Mouse (Mus musculus) c-Kit-positive CD71-positive TER-119-positive erythroid progenitor cells, embryonic 14.5 days (primary cell): ENCODE measurements around the gene Cd59b.

Experiments
- DNase-seq: peaks from one replicate; pipeline ENCODE4 v3.0.0-alpha.2; 2013; ENCODE audit warnings: low spot score

The Cd59b gene

DNA sequence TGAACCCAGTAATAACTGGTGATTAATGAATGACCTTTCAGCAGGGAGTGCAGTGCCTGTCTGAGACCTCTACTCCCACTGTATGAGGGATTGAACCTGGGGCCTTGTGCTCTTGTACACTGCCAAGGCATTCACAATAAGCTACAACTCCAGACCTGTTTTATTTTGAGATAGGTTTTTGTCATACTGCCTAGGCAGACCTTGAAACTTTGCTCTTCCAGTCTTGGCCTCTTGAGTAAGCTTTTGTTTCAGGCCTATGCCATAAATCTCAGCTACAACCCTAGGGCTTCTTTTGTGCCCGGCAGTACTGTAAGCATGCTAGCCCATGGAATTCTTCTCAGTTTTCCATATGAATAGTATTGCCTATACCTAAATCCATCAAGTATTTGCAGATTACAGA is 49.4 kb downstream of the Cd59b start:
- DNase-seq, result no peak

DNA sequence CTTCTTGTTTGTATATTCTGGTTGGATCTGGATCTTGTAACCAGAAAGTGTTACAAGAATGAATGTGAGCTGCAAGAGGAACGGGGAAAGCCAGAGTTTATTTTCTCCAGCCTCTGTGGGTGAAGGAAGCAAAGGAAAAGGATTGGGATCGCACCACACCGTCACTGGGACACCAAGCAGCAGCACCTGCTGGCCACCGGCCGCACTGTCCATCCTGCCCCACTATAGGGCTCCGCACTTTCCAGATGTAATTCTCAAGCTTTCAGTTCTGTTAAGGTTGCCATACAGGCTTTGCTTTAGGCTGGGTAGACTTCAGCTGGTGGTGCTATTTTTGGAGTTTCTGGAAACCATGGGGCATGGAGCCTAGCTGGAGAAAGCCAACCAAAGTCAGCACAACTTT is 50.7 kb downstream of the Cd59b start:
- no peak for DNase-seq

DNA sequence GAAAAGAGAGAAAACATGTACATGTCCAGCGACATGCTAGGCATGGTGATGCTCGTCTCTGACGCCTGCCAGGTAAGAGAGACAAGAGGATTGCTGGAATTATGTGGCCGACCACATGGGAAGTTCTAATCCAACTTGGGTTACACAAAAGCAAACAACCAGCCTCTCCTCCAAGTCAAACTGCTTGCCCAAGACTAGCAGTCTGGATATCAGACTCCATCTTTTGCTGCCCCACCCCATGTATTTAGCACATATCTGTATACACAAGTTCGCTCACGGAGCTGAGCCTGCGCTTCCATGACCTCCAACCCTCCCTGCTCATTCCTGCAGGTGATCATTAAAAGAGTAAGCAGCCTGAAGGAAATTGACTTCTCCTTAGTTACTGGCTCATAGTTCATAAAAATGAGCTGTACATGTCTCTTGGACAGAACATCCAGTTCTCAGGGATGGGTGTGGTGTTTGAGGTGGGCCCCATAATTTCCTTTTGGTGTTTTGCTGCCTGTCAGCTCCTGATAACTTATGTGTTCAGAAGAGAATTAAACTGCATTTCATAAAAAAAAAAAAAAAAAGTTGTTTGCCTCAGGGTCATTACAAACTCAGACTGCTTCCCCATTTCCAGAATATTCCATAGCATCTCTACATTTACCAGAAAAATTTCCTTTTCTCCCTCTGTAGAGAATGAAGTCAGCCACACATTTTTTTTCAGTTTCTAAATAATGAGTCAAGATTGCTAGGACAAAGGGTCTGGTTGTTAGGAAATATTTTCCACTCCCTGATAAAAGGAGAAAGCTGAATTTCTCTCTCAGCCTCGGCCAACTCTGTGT is 52.2 kb downstream of the Cd59b start:
- peak; percentile 92 for DNase-seq

DNA sequence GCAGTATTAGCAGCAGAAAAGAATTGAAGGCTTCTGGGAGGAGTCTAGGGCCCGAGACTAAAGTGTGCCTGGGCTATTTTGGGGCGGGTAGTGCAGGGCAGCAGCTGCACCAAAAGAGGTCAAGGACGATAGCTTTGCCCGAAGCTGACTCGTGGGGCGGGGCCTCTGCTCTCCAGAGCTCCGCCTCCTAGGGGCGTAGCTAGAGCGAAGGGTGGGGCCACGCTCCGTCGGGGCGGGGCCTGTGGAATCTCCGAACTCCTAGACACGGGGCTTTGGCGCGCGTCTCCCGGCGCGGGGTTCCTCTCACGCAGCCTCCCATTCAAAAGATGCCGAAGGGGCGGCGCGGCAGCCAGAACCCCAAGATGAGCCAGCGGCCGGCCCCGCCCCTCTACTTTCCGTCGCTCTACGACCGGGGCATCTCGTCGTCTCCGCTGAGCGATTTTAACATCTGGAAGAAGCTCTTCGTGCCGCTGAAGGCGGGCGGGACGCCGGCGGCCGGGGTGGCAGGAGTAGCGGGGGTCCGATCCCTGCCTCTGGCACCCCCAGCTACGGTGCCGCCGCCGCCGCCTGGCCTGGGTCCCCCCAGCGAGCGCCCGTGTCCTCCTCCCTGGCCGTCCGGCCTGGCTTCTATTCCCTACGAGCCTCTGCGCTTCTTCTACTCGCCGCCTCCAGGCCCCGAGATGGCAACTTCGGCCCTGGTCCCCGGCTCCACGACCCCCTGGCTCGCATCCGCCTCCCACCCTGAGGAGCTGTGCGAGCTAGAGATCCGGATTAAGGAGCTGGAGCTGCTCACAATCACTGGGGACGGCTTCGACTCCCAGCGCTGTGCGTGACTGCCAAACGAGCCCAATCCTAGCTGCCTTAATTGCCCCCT is 53.1 kb downstream of the Cd59b start, which contains the start of gene A930018P22Rik:
Gene A930018P22Rik (plus strand): TSS at position 265 of the 874 bp plus-strand sequence.
- peak; percentile 99 for DNase-seq

DNA sequence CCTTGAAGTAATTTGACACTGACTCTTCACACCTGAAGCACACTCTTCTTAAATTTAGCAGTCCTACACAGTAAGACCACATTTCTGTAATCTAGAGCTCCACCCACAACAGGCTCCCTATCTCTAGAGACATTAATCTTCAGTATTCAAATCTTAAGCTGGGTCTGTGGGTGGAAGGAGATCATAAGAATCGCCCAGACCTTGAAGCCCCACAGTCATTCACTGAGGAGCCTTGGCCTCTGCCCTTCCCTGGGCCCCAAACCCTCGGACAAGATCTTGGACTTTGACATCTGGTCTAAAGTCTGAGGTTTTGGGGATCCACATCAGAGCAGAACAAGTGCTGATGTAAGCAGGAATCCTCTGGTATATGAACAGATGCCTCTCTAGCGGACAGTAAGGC is 53.9 kb downstream of the Cd59b start:
- peak; percentile 64 for DNase-seq

DNA sequence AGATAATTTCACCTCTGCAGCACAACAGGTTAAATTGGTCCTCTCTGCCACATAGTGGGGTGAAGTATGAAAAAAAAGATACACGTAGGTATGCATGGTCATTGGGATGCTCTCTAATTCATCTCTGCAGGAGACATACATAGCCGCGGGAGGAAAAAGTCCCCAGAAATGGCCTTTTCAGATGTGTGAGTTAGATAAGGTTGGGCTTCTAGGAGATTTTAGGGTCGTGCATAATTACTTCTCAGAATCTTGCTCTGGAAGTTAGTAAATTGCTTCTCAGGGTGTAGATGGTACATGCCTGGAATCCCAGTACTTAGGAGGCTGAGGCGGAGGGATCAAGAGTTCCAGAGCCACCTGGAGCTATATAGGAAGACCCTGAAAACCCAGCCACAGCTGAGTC is 54.4 kb downstream of the Cd59b start:
- DNase-seq, result peak; percentile 68

DNA sequence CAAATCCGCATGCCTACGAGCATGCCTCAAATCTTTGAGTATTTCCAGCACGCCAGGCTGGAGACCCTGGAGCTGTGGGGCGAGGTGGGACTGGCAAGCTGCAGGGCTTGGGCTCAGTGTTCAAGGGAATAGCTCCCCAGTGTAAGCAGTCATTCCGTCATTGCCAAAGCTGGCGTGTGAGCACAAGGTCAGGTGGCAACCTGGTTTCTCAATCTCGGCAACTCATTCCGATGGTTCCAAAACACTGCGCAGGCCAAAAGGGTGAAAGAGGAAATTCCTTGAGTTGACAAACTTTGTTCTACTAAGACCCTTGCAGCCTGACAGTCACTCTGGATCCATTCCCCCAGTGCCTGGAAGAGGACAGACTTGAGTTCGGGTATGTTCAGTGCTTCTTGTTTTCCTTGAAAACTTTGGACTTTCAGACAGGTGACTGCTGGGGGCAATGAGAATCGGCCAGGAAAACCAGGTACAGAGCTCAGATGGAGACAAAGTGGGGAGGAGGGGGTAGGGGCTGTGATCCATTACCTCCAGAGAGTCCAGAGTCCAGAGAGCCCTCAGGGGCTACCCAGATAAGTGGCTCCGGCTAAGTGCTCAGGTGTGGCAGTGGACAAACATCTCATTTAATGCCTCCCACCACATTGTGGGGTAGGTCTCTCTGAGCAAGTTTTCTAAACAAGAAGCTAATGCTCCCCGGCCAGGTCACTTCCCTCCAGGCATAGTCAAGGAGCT is 59.3 kb downstream of the Cd59b start:
- no peak for DNase-seq

DNA sequence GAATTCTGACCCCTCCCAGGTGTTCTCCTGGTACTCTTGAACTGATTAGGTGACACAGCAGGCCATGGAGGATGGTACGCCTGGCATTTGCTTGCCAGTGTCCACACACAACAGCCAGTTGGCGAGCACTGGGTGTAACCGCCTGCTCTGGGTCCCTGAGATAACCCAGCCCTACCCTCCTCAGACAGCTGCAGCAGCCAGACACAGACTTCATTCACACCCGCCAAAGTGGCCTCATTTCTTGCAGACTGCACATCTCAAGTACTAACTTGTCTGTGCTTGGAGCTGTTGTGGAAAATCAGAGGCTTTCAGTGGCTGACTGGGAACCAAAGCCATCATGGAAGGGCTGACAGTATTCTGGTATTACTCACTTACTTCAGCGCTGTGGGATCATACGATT is 60.5 kb downstream of the Cd59b start:
- peak; percentile 82 for DNase-seq

DNA sequence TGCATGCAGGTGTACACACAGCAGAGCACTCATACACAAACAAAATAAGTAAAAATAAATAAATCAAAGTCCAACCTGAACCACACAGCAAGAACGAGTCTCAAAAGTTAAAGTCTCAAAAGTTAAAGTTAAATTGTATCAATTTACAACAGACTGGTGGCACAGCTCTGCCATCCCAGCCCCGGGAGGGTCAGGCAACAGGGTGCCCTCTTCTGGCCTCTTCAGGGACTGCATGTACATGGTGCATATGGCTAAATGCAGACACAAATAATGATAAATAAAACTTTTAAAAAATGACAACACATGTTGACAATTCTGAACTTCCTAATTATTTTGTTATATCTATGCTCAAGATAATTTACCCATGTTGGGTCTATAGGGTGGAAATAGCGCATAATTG is 61.3 kb downstream of the Cd59b start:
- DNase-seq, result peak; percentile 48

DNA sequence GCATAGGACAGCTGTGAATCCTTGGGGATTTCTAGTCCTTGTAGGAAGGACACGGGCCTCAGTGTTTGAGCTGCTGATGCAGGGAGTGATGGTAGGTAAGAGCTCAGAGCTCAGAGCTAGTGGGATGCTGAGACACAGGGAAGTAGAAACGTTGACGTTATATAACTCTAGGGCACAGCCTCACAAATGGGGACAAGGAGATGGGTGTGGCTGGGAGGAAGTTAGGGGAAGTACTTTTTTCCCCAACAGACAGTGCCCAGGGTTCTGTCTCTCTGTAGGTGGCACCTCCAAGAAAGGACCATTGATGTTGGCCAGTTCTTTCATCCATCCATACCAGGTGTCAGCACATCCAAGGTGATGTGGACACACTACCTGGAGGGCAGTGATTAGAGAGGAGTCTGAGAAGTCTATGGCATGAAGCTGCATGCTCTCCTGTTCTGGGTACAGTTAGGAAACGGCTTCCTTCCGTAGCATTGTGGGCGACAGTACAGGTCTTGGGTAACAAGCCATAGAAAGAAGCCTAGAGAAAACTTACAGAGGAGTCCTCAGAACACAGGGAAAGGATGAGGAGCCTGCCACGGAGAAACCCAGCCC is 62.7 kb downstream of the Cd59b start:
- no peak for DNase-seq

DNA sequence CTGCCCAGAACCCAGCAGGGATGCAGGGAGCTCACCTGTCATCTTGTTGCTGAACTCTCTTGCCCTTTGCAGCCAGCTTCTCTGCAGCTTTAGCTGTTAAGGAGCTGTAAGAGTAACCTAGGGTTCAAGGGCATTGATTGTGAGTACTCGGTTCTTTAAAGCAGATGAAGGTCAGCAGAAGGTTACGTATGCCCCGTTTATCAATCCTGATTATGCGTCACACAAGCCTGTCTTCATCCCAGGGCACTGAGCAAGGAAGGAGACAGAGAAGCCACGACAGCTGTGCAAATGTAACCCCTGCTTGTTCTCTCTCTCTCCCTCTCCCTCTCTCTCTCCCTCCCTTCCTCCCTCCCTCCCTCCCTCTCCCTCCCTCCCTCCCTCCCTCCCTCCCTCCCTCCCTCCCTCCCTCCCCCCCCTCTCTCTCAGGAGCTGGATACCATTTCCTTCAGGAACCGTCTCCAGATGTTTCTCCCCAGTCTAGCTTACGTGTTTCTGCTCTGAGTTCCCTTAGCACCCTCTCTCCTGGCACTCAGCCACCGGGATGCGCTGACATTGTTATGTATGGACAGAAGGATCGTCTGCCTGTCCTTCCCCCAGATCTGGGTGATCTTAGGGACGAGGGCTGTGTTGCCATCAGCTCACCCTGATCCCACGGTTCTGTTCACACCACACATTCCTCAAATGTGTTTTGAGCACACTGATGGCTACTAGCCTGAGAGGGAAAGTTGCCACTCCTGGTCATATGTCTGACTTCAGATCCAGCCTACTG is 63.6 kb downstream of the Cd59b start:
- DNase-seq, result no peak

DNA sequence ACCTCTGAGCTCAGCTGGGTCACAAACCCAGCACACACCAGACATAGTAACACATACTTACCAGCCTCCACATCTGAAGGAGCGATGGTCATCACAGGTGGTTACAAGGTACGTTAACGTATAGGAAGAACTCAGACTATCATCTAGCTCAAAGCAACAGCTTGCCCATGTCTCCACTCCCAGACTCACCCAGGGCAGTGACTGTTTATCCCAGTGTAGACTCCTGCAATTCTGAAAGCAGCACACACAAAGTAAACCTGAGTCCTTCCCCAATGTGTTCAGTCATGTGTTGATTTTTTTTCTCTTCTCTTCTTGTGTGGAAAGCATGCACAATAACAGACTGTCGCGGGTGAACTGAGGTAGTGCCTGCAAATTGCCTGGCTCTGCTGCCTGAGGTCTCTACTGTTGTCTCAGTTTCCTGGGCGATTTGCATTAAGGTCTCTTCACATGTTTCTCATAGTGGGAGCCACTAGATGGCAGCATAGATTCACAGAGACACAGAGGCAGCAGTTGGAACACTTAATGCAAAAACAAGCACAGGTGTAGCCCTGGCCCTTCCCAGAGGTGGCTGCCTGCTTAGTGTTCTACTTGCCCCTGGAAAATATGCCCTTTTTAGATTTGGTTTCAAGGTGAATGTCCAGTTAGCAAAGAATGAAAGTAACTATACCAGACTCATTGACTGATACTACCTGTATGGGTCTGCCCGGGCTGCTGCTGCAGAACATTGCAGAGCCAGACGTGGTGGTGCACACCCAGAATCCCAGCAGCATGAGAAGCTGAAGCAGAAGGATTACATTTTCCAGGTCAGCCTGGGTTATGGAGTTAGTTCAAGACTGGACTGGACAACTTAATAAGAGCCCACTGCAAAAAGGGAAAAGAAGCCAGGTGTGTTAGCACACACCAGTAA is 64.8 kb downstream of the Cd59b start:
- peak; percentile 80 for DNase-seq

DNA sequence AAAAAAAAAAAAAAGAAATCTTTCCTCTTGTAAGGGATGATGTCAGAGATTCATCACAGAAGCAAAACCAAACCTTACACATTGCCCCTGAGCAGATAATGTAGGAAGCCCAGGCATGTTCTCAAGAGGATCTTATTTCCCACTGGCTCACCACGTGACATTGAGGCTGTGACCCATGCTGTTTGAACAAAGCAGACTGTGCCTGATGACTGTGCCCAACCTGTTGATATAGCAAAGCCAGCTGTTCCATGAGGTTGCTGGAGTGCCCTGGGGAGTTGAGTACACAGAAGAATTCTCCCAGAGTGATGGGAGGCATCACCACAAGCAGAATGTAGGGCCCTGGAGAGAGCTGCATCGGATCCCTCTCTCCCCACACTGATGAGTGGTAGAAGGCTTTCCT is 66.3 kb downstream of the Cd59b start:
- no peak for DNase-seq
